Mouse (Mus musculus): ENCODE measurements around the gene Pcp4. TPM values are rescaled to one million over a fixed set of nuclear protein-coding genes. Genes with fewer than 3 reads are reported as not detected.

Gene Pcp4
- total and polyA plus RNA-seq, 3 experiments = 2.4 to 3.3 TPM; not detected in 1

DNA sequence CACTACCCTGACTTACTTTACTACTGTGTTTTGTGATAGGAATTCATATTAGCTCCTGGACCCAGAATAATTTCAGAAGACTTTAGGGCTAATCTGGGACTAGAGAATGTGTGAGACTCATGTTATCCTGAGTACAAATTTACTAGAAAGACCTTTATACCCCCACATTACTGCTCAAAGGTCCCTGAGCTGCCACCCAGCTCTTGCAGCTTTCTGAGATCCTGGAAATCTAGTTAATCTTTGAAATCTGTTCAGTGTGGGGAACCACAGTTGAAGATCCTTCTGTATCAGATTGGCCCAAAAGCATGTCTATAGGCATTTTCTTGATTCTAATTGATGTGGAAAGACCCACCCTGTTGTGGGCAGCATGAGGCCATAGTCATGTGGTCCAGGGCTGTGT is 69.0 kb downstream of the Pcp4 start:
- in situ Hi-C loops (cut with MboI; ENCODE audit: low pct_ligation_motif_present, low pct_unique_long_range_greater_than_20kb, low sequenced_read_pairs) = no loop called here

DNA sequence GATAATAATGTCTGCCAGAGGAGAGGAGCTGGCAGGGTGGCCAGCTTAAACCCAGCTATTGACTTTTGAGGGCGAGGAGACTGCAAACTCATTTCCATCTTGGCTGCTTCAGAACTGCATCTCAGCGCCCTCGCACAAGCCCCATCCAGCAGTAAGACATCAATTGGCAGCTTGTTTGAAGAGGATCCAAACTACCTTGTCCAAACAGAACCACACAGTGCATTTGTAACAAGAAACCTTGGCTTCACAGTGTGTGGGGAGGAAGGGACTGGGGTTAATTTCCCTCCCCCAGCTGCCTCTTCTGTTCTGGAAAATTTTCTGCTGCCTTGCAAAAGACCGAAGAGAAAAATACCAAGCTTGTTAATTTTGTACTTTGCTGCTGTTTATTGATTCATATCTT is 71.7 kb downstream of the Pcp4 start:
- TF ChIP-seq CTCF (conservative IDR thresholded peaks at IDR 0.05 in 1 of 2, IDR thresholded peaks at IDR 0.05 in 1 of 2; ENCODE audit: low read depth in 2 of 2, low read length in 2 of 2) = no peak
- TF ChIP-seq USF1 (IDR thresholded peaks at IDR 0.05; ENCODE audit: low read depth, low read length) = no peak
- no peak for TF ChIP-seq CHD2 (IDR thresholded peaks at IDR 0.05; ENCODE audit: low read length)
- Histone ChIP-seq H3K79me2 (replicated peaks; ENCODE audit: control insufficient read depth, extremely low read depth, insufficient read depth, poor library complexity, severe bottlenecking) (no peaks in the 10 kb centered on the region), H3K4me2 (ENCODE audit: insufficient read depth, low read depth, poor library complexity, severe bottlenecking) (no peak overlapping the region), H3K36me3 (replicated peaks in 1 of 2; ENCODE audit: control insufficient read depth in 1 of 2, insufficient read depth in 1 of 2, low read length in 1 of 2) (no peaks in the 10 kb centered on the region), H3K4me1 (ENCODE audit: control insufficient read depth in 1 of 2, insufficient read depth in 2 of 2) (peaks cover 20 to 88% of the 10 kb centered on the region in 2 experiments), H3K4me3 (replicated peaks in 1 of 3; ENCODE audit: low read depth in 2 of 3, low read length in 2 of 3, poor library complexity in 1 of 3) (no peak overlapping the region), H3K9ac (ENCODE audit: insufficient read depth, low read depth) (no peak overlapping the region), H3K27ac (ENCODE audit: insufficient read depth, low read depth) (no peak overlapping the region), H3K27me3 (replicated peaks) (no peaks in the 10 kb centered on the region), H3K9me3 (replicated peaks; ENCODE audit: low read length) (no peaks in the 10 kb centered on the region)
- dilution Hi-C loops (cut with MboI; ENCODE audit: extremely low pct_ligation_motif_present, extremely low pct_unique_long_range_greater_than_20kb, low sequenced_read_pairs) = no loop called here
- DNase-seq (ENCODE audit: extremely low read depth) = no peak
- in situ Hi-C loops (cut with MboI; ENCODE audit: low pct_ligation_motif_present, low pct_unique_long_range_greater_than_20kb, low sequenced_read_pairs) = no loop called here

More for the DNA sequence above, 69.0 kb downstream of the Pcp4 start:
- H3K4me3 ChIP-seq (replicated peaks in 1 of 3; ENCODE audit: low read depth in 2 of 3, low read length in 2 of 3, poor library complexity in 1 of 3) = no peak overlapping the region
- H3K9ac ChIP-seq (ENCODE audit: insufficient read depth, low read depth) = no peak overlapping the region
- H3K79me2 ChIP-seq (replicated peaks; ENCODE audit: control insufficient read depth, extremely low read depth, insufficient read depth, poor library complexity, severe bottlenecking) = no peaks in the 10 kb centered on the region
- no peaks in the 10 kb centered on the region for H3K27me3 ChIP-seq (replicated peaks)
- no peak overlapping the region for H3K27ac ChIP-seq (ENCODE audit: insufficient read depth, low read depth)
- no peak for TF ChIP-seq BHLHE40 (IDR thresholded peaks at IDR 0.05; ENCODE audit: low read depth, low read length)
- no peak for TF ChIP-seq POLR2AphosphoS2 (IDR thresholded peaks at IDR 0.05; ENCODE audit: low read depth, low read length)
- no peak for TF ChIP-seq CTCF (conservative IDR thresholded peaks at IDR 0.05 in 1 of 2, IDR thresholded peaks at IDR 0.05 in 1 of 2; ENCODE audit: low read depth in 2 of 2, low read length in 2 of 2)
- TF ChIP-seq MYC (IDR thresholded peaks at IDR 0.05; ENCODE audit: low read depth, low read length) = no peak
- no peak for TF ChIP-seq MEF2A (IDR thresholded peaks at IDR 0.05; ENCODE audit: borderline replicate concordance, low read depth, low read length)
- no peak for TF ChIP-seq UBTF (IDR thresholded peaks at IDR 0.05; ENCODE audit: low read depth, low read length)
- TF ChIP-seq NELFE (IDR thresholded peaks at IDR 0.05; ENCODE audit: low read depth, low read length) = no peak
- TF ChIP-seq MAZ (IDR thresholded peaks at IDR 0.05; ENCODE audit: low read depth, low read length) = no peak
- no peak for TF ChIP-seq ZKSCAN1 (IDR thresholded peaks at IDR 0.05; ENCODE audit: borderline replicate concordance, low read depth, low read length)
- no peak for TF ChIP-seq JUND (conservative IDR thresholded peaks at IDR 0.05; ENCODE audit: low read depth, low read length)
- no peak for TF ChIP-seq USF2 (conservative IDR thresholded peaks at IDR 0.05; ENCODE audit: low read depth, low read length)
- no peak for TF ChIP-seq EP300 (IDR thresholded peaks at IDR 0.05; ENCODE audit: low read length)
- no peak for TF ChIP-seq NRF1 (IDR thresholded peaks at IDR 0.05; ENCODE audit: low read depth, low read length)
- TF ChIP-seq USF1 (IDR thresholded peaks at IDR 0.05; ENCODE audit: low read depth, low read length) = no peak
- no peak for TF ChIP-seq MAX (IDR thresholded peaks at IDR 0.05; ENCODE audit: low read length)
- TF ChIP-seq MAFK (IDR thresholded peaks at IDR 0.05; ENCODE audit: insufficient replicate concordance, low read length) = no peak
- no peaks in the 10 kb centered on the region for H3K9me3 ChIP-seq (replicated peaks; ENCODE audit: low read length)
- dilution Hi-C loops (cut with MboI; ENCODE audit: extremely low pct_ligation_motif_present, extremely low pct_unique_long_range_greater_than_20kb, low sequenced_read_pairs) = no loop called here
- DNase-seq (ENCODE audit: extremely low read depth) = no peak
- no peak overlapping the region for H3K4me2 ChIP-seq (ENCODE audit: insufficient read depth, low read depth, poor library complexity, severe bottlenecking)
- H3K36me3 ChIP-seq (replicated peaks in 1 of 2; ENCODE audit: control insufficient read depth in 1 of 2, insufficient read depth in 1 of 2, low read length in 1 of 2) = no peaks in the 10 kb centered on the region
- H3K4me1 ChIP-seq (ENCODE audit: control insufficient read depth in 1 of 2, insufficient read depth in 2 of 2) = peaks cover 20 to 64% of the 10 kb centered on the region in 2 experiments
